Mouse (Mus musculus): ENCODE data around the gene Acat2. TPM values are rescaled to one million over a fixed set of nuclear protein-coding genes. Genes with fewer than 3 reads are reported as not detected.
"Not testable (repeated sequence)": the region's sequence is repeated elsewhere in the genome, so short reads cannot be mapped to it uniquely, and the experiment has no call there.

Acat2 gene
- polyA plus RNA-seq, 1 experiment: 85.2 TPM

- DNase-seq (ENCODE audit: low read depth): no peak
These were observed 54.1 kb downstream of the Acat2 start for GRCm38 (mm10) chr17:12906436-12906835.

GRCm38 (mm10) chr17:12905810-12906209 is 54.7 kb downstream of the Acat2 start:
- no peak for DNase-seq (ENCODE audit: low read depth)

- DNase-seq (ENCODE audit: low read depth): no peak
These were observed 56.2 kb downstream of the Acat2 start for GRCm38 (mm10) chr17:12904349-12904748.

GRCm38 (mm10) chr17:12903372-12904333 is 56.9 kb downstream of the Acat2 start:
- DNase-seq (ENCODE audit: low read depth): no peak

GRCm38 (mm10) chr17:12902291-12902690 is 58.3 kb downstream of the Acat2 start:
- DNase-seq (ENCODE audit: low read depth): no peak

GRCm38 (mm10) chr17:12898607-12899006 is 61.9 kb downstream of the Acat2 start:
- not testable (repeated sequence) for DNase-seq (ENCODE audit: low read depth)

GRCm38 (mm10) chr17:12897674-12898073 is 62.9 kb downstream of the Acat2 start:
- no peak for DNase-seq (ENCODE audit: low read depth)

Other genes with a start within 250 kb of the Acat2 start
- gene Igf2r, start 191.1 kb downstream of the Acat2 start, polyA plus RNA-seq (2012; rRNA removed): 15.7 and 20.0 TPM in 2 replicates
- 0.19 and 0.27 TPM in 2 replicates for gene Mas1, start 92.6 kb downstream of the Acat2 start, polyA plus RNA-seq (2012; rRNA removed)
- gene Mrgprh, start 84.7 kb downstream of the Acat2 start, polyA plus RNA-seq (2012; rRNA removed): 0.46 and 0.53 TPM in 2 replicates
- 4.4 and 5.2 TPM in 2 replicates for gene Pnldc1, start 50.5 kb downstream of the Acat2 start, polyA plus RNA-seq (2012; rRNA removed)
- gene Tcp1, start 45.0 kb downstream of the Acat2 start, polyA plus RNA-seq (2012; rRNA removed): 76.0 and 91.3 TPM in 2 replicates
- gene Mrpl18, start 44.4 kb downstream of the Acat2 start, polyA plus RNA-seq (2012; rRNA removed): 26.7 and 27.6 TPM in 2 replicates
- gene Acat3, start 20.1 kb downstream of the Acat2 start, polyA plus RNA-seq (2012; rRNA removed): 8.9 and 10.2 TPM in 2 replicates
- gene Wtap, start 33.4 kb upstream of the Acat2 start, polyA plus RNA-seq (2012; rRNA removed): 19.7 and 23.7 TPM in 2 replicates
- 384 and 499 TPM in 2 replicates for gene Sod2, start 46.1 kb upstream of the Acat2 start, polyA plus RNA-seq (2012; rRNA removed)
- 0.39 and 0.42 TPM in 2 replicates for gene Gpr31b, start 91.5 kb upstream of the Acat2 start, polyA plus RNA-seq (2012; rRNA removed)
- 0.73 and 0.85 TPM in 2 replicates for gene Tcp10b, start 100.4 kb upstream of the Acat2 start, polyA plus RNA-seq (2012; rRNA removed)
- 1.2 and 1.8 TPM in 2 replicates for gene Unc93a, start 171.1 kb upstream of the Acat2 start, polyA plus RNA-seq (2012; rRNA removed)